In the genomic region with DNA sequence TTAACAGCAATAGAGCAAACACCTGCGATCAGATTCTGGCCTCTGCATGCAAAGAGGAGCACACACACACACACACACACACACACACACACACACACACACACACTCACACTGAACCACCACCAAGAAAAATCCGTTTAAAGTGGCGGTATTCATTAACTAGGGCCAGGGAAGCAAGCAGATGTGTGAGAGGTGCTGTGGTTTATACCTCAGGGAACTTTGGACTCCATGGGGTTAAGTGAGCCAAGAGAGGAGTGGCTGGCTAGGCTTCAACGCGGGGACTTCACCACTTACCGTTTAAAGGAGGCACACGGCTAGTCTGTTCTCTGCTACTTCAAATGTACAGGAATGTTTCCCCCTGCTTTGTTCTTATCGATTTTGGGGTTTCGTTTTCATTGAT, we compare ENCODE assay signal across 9 mouse cellular contexts. TPM values are rescaled to one million over a fixed set of nuclear protein-coding genes. Genes with fewer than 3 reads are reported as not detected.
DNase-seq lines count a peak whose midpoint lies in the region; ATAC-seq and TF ChIP-seq lines count a peak whose summit lies in the region.
"Had no signal": no experiment of that assay in that cellular context is flagged by ENCODE, and none has a peak within 500 bp of the region (broad histone marks: within the 10 kb centered on the region; RNA-seq: fewer than 3 reads in every experiment).

No protein-coding gene starts in this region.

- 29% methylated on average over 9 of the region's 9 CpGs for WGBS in embryonic facial prominence, embryonic 11.5 days
- WGBS in lung, embryonic 16.5 days: 7% methylated on average over 9 of the region's 9 CpGs

- peak overlapping the region; percentile 37 for H3K4me3 ChIP-seq in E14TG2a.4 (replicated peaks; ENCODE audit: low read length)
- no peak overlapping the region for H3K4me3 ChIP-seq in embryonic facial prominence, embryonic 11.5 days (ENCODE audit: low read depth, low read length)
- peak overlapping the region; percentile 19; the same call in 1 of the 2 replicates for H3K4me3 ChIP-seq in lung, embryonic 16.5 days (ENCODE audit: low read length)
- H3K4me3 ChIP-seq: embryonic facial prominence, embryonic 15.5 days; hindbrain, embryonic 15.5 days had no signal

- no peak overlapping the region for H3K4me2 ChIP-seq in embryonic facial prominence, embryonic 11.5 days (ENCODE audit: low read depth, low read length)
- H3K4me2 ChIP-seq in lung, embryonic 16.5 days (ENCODE audit: low read depth, low read length): peak overlapping the region; percentile 36
- H3K4me2 ChIP-seq: embryonic facial prominence, embryonic 15.5 days; hindbrain, embryonic 15.5 days had no signal

- H3K27ac ChIP-seq in embryonic facial prominence, embryonic 11.5 days (replicated peaks; ENCODE audit: low read depth, low read length): no peak overlapping the region
- H3K27ac ChIP-seq in lung, embryonic 16.5 days (ENCODE audit: low read length): peak overlapping the region; percentile 87
- H3K27ac ChIP-seq: embryonic facial prominence, embryonic 15.5 days; hindbrain, embryonic 15.5 days had no signal

- H3K36me3 ChIP-seq in E14TG2a.4 (ENCODE audit: insufficient read depth, low read length): no peaks in the 10 kb centered on the region
- no peaks in the 10 kb centered on the region for H3K36me3 ChIP-seq in embryonic facial prominence, embryonic 11.5 days (replicated peaks; ENCODE audit: control insufficient read depth, insufficient read depth, low read depth, low read length)
- H3K36me3 ChIP-seq in lung, embryonic 16.5 days (ENCODE audit: control insufficient read depth, insufficient read depth, low read length): no peaks in the 10 kb centered on the region
- H3K36me3 ChIP-seq: embryonic facial prominence, embryonic 15.5 days; hindbrain, embryonic 15.5 days had no signal

- peaks cover 55% of the 10 kb centered on the region for H3K4me1 ChIP-seq in E14TG2a.4 (replicated peaks; ENCODE audit: low read depth, low read length)
- H3K4me1 ChIP-seq in embryonic facial prominence, embryonic 11.5 days (ENCODE audit: control insufficient read depth, insufficient read depth, low read length): 0 out of 2 replicates have a peak, but pooled peaks cover 2% of the 10 kb centered on the region
- peaks cover 37% of the 10 kb centered on the region for H3K4me1 ChIP-seq in lung, embryonic 16.5 days (replicated peaks; ENCODE audit: control insufficient read depth, insufficient read depth, low read length)

- no peak overlapping the region for H3K9ac ChIP-seq in embryonic facial prominence, embryonic 11.5 days (replicated peaks; ENCODE audit: low read length)
- 0 out of 2 replicates have a peak overlapping the region, but pooled peaks have one; percentile 5 for H3K9ac ChIP-seq in lung, embryonic 16.5 days (ENCODE audit: low read length)
- H3K9ac ChIP-seq: embryonic facial prominence, embryonic 15.5 days; hindbrain, embryonic 15.5 days had no signal

- H3K9me3 ChIP-seq in E14TG2a.4 (ENCODE audit: low read length): no peaks in the 10 kb centered on the region
- H3K9me3 ChIP-seq in embryonic facial prominence, embryonic 11.5 days (replicated peaks; ENCODE audit: control insufficient read depth, low read length): no peaks in the 10 kb centered on the region
- no peaks in the 10 kb centered on the region for H3K9me3 ChIP-seq in lung, embryonic 16.5 days (ENCODE audit: control insufficient read depth, low read length)
- H3K9me3 ChIP-seq: embryonic facial prominence, embryonic 15.5 days; hindbrain, embryonic 15.5 days had no signal

- no peaks in the 10 kb centered on the region for H3K27me3 ChIP-seq in E14TG2a.4 (ENCODE audit: insufficient read depth, low read length)
- no peaks in the 10 kb centered on the region for H3K27me3 ChIP-seq in embryonic facial prominence, embryonic 11.5 days (ENCODE audit: control insufficient read depth, insufficient read depth, low read length)
- H3K27me3 ChIP-seq in lung, embryonic 16.5 days (ENCODE audit: control insufficient read depth, insufficient read depth, low read depth, low read length): no peaks in the 10 kb centered on the region
- H3K27me3 ChIP-seq: embryonic facial prominence, embryonic 15.5 days had no signal

- DNase-seq in embryonic facial prominence, embryonic 11.5 days (ENCODE audit: low spot score): peak; percentile 39
- DNase-seq in kidney, postnatal 25 days: peak; percentile 77 to 91
- DNase-seq in right cerebral cortex, postnatal 25 days: no peak
- DNase-seq in layer of hippocampus, adult 9-10 months (ENCODE audit: low spot score): no peak
- DNase-seq in layer of hippocampus, adult 18-20 months (ENCODE audit: low spot score in 2 of 2): no peak

- no peak for TF ChIP-seq CTCF in E14TG2a.4 (conservative IDR thresholded peaks at IDR 0.05; ENCODE audit: low read length)

- ATAC-seq in embryonic facial prominence, embryonic 11.5 days (replicated peaks; ENCODE audit: insufficient number of reproducible peaks, low FRiP score, low TSS enrichment, low read depth): no peak
- peak; percentile 9; the same call in 1 of the 2 replicates for ATAC-seq in lung, embryonic 16.5 days (ENCODE audit: low read depth)

RNA-seq across cellular contexts. Expression of gene Ephb4, which starts 4.1 kb away (rescaled TPM):
- polyA plus RNA-seq in embryonic facial prominence, embryonic 11.5 days (2014; fragmentation: Nextera tagmentation; extraction: Ambion mirVana): 46.4 and 52.3 TPM in 2 replicates
- 50.7 and 56.9 TPM in 2 replicates for polyA plus RNA-seq in lung, embryonic 16.5 days (2015; fragmentation: Nextera tagmentation; extraction: Ambion mirVana)
- 1 to 10 TPM; 4.5 to 4.7 TPM for total RNA-seq in layer of hippocampus, adult 18-20 months (2021)

RNA-seq across cellular contexts. Expression of gene Slc12a9, which starts 12.4 kb away (rescaled TPM):
- 3.0 and 4.2 TPM in 2 replicates for polyA plus RNA-seq in embryonic facial prominence, embryonic 11.5 days (2014; fragmentation: Nextera tagmentation; extraction: Ambion mirVana)
- 11.6 and 12.5 TPM in 2 replicates for polyA plus RNA-seq in lung, embryonic 16.5 days (2015; fragmentation: Nextera tagmentation; extraction: Ambion mirVana)
- total RNA-seq in layer of hippocampus, adult 18-20 months (2021): 10 to 100 TPM; 21.6 to 23.7 TPM

RNA-seq across cellular contexts. Expression of gene Trip6, which starts 31.6 kb away (rescaled TPM):
- polyA plus RNA-seq in embryonic facial prominence, embryonic 11.5 days (2014; fragmentation: Nextera tagmentation; extraction: Ambion mirVana): 40.3 and 51.8 TPM in 2 replicates
- polyA plus RNA-seq in lung, embryonic 16.5 days (2015; fragmentation: Nextera tagmentation; extraction: Ambion mirVana): 90.5 and 94.0 TPM in 2 replicates
- total RNA-seq in layer of hippocampus, adult 18-20 months (2021): 1 to 10 TPM; 5.4 to 6.2 TPM

RNA-seq across cellular contexts. Expression of gene Srrt, which starts 38.3 kb away (rescaled TPM):
- polyA plus RNA-seq in embryonic facial prominence, embryonic 11.5 days (2014; fragmentation: Nextera tagmentation; extraction: Ambion mirVana): 136 and 148 TPM in 2 replicates
- 141 and 144 TPM in 2 replicates for polyA plus RNA-seq in lung, embryonic 16.5 days (2015; fragmentation: Nextera tagmentation; extraction: Ambion mirVana)
- 100 to 1,000 TPM; 202 to 234 TPM for total RNA-seq in layer of hippocampus, adult 18-20 months (2021)

RNA-seq across cellular contexts. Expression of gene Ufsp1, which starts 51.4 kb away (rescaled TPM):
- 6.6 and 7.8 TPM in 2 replicates for polyA plus RNA-seq in embryonic facial prominence, embryonic 11.5 days (2014; fragmentation: Nextera tagmentation; extraction: Ambion mirVana)
- 5.1 and 5.6 TPM in 2 replicates for polyA plus RNA-seq in lung, embryonic 16.5 days (2015; fragmentation: Nextera tagmentation; extraction: Ambion mirVana)
- total RNA-seq in layer of hippocampus, adult 18-20 months (2021): 10 to 100 TPM; 10.9 to 11.7 TPM

Comparison
In these comparisons a context has a peak if more than half of its experiments do, and no peak if none do; other contexts are left out.
1. DNase-seq: peak in embryonic facial prominence, embryonic 11.5 days (single experiment) and kidney, postnatal 25 days (2 of 2); none in right cerebral cortex, postnatal 25 days (single experiment), layer of hippocampus, adult 9-10 months (single experiment) and layer of hippocampus, adult 18-20 months (0 of 2).